Mouse (Mus musculus) adrenal gland, postnatal 4 days (tissue): ENCODE measurements at regions not wholly inside any gene's neighbourhood (a gene's known extent, or its start where the extent isn't known, plus 50 kb on each side); places are given as distances from the start of the nearest gene placed in this dataset.

ENCODE experiments used
- DNase-seq, 2 experiments: peaks; one replicate each; pipeline ENCODE4 v3.0.0; 2021 to 2022; ENCODE audit warnings: low spot score in 2 of 2, mixed read lengths in 2 of 2

- DNase-seq = no peak
Measured at GRCm38 (mm10) chr10:17632959-17633674, 89.9 kb upstream of the Cited2 start.

GRCm38 (mm10) chr10:17645363-17645762 is 77.7 kb upstream of the Cited2 start:
- DNase-seq = no peak

DNA sequence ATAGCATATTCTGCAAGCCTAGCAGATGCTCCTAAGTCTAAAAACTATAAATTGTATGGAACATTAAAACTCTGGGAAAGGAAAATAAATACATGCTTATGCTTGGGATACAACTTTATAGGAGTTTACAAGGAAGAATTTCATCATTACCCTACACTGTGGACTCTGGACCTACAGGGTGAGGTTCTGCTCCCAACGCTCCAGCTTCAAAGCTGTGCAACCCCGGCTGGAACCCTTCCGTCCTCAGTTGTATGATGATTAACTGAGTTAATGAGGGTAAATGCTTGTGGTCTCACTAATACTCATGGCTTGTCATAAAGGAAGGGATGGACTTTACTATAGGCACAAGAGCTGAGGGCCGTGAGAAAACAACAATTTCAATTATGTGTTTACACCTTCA is 76.6 kb upstream of the Cited2 start:
- no peak for DNase-seq

DNA sequence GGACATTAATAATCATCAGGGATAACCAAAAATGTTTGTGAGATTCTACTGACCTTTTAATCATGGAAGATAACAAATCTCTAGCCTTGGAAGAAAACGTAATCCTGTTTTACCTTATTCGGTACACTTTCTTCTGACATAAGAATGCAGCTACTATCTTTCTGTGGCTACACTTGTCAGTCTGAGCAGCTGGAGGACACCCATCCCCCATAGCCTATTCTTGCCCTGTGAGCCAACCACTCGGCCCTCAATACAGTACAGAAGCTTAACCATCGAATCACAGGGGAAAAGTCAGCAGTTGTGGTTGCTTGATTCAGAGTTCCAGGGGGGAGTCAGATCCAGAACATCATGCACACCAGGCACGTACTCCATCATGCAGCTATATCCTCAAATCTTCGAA is 74.9 kb upstream of the Cited2 start:
- DNase-seq = no peak

GRCm38 (mm10) chr10:17650997-17651750 is 71.8 kb upstream of the Cited2 start:
- DNase-seq = no peak

DNA sequence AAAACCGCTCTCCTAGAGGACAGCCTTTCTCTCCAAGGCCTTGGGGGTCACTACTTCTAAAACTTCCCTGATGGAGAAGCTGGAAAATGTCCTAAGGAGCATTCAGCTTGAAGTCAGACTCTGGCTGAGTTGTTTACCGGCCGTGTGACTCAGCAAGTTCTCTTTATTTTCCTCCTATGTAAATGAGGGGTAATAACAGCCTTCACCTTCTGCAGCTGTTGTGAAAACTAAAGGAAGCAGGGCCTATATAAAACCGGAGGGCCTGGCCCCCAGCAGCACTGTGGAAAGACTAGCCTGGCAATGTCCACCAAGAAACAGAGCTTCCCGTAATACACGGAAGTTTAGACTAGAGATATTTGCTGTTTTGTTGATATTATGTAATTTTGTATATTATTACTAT is 69.7 kb upstream of the Cited2 start:
- DNase-seq = no peak

- no peak for DNase-seq
Measured at GRCm38 (mm10) chr10:17653785-17654184, 69.2 kb upstream of the Cited2 start.

DNA sequence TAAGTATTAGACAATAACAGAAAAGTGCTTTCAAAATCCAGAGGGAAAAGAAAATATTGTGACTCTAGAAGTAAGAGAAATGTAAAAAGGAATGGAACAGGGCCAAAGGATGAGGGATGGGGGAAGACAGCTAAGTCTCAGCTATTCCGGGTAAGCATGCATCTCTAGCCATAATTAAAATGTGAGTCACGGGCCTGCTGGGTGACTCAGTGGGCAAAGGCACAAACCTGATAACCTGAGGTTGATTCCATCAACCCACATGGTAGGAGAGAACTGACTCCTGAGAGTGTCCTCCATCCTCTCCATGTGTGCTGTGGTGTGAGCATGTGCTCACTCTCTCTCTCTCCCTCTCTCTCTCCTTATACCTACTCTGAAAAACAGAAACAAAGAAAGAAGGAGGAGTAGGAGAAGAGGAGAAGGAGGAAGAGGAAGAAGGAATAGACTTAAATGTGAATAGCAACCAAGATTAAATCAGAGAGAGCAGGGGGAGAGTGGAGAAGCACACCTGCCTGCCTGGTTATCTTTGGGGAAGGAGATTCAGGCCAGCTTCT is 68.6 kb upstream of the Cited2 start:
- no peak for DNase-seq

DNA sequence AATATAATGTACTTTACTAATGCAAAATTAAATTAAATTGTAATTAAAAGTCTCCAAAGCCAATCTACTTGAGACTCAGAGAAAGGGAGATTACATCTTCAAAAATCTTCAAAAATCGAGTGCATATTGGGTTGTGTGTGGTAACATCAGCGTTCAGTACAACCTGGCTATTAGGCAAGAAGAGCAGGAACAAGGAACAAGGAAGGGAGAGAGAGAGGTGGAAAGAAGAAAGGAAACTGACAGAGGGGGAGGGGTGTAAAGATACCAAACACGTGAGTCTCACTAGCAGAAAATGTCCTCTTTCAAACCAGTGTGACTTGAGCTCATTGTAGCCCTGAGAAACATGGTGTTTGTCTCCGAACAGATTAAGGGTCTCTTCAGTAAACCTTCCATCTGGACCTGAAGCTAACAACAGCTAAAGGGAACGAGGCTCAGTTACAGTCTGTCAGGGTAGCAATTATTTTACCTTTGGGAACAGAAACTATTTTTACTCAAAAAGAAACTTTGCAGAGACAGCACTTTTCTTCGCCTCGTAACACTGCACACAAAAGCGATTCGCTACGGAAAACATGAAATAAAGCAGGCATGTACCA is 67.5 kb upstream of the Cited2 start:
- no peak for DNase-seq

DNA sequence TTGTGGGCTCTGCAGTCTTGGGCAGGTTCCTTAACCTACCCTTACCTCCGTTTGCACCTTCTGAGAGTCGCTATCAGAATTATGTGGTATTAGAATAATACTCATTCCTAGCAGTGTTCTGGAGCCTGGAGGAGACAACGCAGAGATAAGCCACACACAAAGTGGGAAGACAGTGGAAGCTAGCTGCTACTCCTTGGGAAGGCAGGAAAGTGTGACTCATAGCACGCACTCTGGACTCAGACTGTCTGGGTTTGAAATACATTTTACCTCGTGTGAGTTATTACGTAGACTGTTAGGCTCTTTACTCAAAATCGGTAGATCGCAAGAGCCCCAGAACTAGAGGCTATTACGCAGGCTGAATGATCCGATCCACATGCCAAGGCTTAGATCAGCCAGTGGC is 66.7 kb upstream of the Cited2 start:
- no peak for DNase-seq

- no peak for DNase-seq
Measured at GRCm38 (mm10) chr10:17656872-17657482, 66.0 kb upstream of the Cited2 start.

DNA sequence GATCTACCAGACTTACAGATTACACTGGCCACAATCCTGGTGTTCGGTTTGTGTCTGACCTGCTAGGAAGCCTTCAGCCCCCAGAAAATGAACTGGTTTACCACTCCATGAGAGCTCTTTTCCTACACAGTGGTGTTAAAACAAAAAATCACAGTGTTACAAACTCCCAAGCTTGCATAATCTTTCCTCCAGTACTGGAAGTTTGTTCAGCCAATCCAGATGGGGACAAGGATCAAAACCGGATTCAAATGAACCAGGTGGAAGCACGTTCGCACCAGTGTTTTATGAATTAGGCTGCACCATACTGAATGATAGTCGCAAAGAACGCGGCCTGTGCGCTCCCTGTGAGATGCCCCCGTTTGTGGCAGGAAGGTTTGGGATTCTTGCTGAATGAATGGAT is 63.4 kb upstream of the Cited2 start:
- no peak for DNase-seq

DNA sequence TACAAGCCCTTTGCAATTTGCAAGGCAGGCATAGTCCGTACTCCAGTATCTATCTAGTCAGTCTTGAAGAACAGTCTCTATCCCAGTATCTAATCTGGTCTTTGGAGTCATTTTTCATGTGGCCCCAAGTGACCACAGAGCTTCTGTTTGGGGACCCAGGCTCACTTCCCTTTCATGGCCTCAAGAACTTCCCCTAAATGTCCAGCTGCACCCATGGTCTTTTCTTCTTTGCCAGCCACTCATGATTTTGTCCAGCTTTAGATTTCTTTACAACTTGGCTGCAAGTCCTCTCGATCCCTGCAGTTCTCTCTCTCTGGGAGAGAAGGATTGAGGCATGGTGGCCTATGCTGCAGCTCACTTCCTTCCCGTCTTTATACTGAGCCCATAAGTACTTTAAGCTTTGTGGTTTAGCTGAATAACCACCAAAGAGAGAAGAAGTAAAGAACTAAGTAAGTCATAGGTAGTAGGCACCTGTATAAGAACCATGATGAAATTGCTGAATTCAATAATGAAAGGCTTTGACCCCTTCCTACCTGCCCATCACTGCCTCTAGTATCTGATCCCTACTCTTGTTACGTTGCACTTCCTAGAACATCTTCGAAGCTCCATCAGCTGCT is 62.1 kb upstream of the Cited2 start:
- DNase-seq = no peak

DNA sequence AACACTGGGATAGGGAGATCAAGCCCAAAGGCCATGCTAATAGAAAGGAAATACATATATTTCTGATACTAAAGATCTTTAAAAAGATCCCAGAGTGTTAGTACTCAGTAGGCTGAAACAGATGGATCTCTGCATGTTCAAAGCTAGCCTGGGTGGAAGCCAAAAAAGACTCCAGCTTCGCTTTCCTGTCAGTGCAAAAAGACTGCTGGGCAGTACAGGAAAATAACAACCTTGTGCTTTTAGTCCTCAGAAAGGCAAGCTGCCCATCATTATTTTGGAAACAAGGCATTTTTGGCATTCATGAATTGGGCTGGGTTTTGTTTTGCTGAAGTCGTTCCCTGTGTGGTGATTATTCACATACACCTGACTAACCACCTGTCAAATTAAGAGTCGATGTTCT is 56.9 kb upstream of the Cited2 start:
- no peak for DNase-seq

DNA sequence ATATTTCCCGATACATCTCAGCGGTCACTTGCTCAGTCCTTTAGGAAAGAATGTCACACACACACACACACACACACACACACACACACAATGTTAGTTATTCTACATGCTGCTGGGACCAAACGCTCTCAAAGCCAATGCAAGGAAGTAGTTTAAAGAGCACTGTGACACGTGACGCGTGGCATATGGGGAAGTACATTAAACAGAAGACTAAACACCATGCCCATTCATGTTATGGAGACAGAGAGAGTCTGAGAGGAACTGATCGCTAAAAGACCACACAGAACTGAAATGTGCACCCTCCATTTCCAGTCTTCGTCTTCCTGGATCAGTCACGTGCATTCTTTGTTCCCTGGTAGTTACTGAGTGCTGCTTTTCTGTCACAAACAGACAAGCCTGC is 53.6 kb upstream of the Cited2 start:
- DNase-seq = no peak
